Mouse (Mus musculus): ENCODE results near the gene Gm20479. TPM values are rescaled to one million over a fixed set of nuclear protein-coding genes. Genes with fewer than 3 reads are reported as not detected.

Gene Gm20479
- total RNA-seq, 1 experiment from 2014 or later: not detected

Other genes with a start within 250 kb of the Gm20479 start
- not detected in 3 replicates for gene Cyp2f2, start 237.5 kb downstream of the Gm20479 start, total RNA-seq (2017)
- gene Cyp2t4, start 203.7 kb downstream of the Gm20479 start, total RNA-seq (2017): not detected in 3 replicates
- 51.9 to 73.8 TPM (median 54.0 TPM) in 3 replicates for gene Egln2, start 190.6 kb downstream of the Gm20479 start, total RNA-seq (2017)
- 19.0 to 40.2 TPM (median 40.1 TPM) in 3 replicates for gene Rab4b, start 178.5 kb downstream of the Gm20479 start, total RNA-seq (2017)
- not detected in 3 replicates for gene Gm21983, start 176.3 kb downstream of the Gm20479 start, total RNA-seq (2017)
- 2.7 TPM in 1 of 3 replicates, not detected in the others for gene Mia, start 176.3 kb downstream of the Gm20479 start, total RNA-seq (2017)
- gene BC024978, start 161.6 kb downstream of the Gm20479 start, total RNA-seq (2017): 0.53 to 4.7 TPM (median 1.0 TPM) in 3 replicates
- 29.2 to 37.2 TPM (median 29.4 TPM) in 3 replicates for gene Snrpa, start 161.1 kb downstream of the Gm20479 start, total RNA-seq (2017)
- gene Itpkc, start 128.8 kb downstream of the Gm20479 start, total RNA-seq (2017): 6.7 to 9.7 TPM (median 9.1 TPM) in 3 replicates
- 7.0 to 22.6 TPM (median 19.4 TPM) in 3 replicates for gene Coq8b, start 124.4 kb downstream of the Gm20479 start, total RNA-seq (2017)
- gene Numbl, start 99.0 kb downstream of the Gm20479 start, total RNA-seq (2017): 1.2 to 2.5 TPM (median 2.1 TPM) in 3 replicates
- gene Ltbp4, start 19.7 kb downstream of the Gm20479 start, total RNA-seq (2017): 0.68 TPM in 1 of 3 replicates, not detected in the others
- 33.3 to 47.0 TPM (median 39.9 TPM) in 3 replicates for gene Shkbp1, start 1.4 kb downstream of the Gm20479 start, total RNA-seq (2017)
- not detected in 3 replicates for gene Sptbn4, start 90.3 kb upstream of the Gm20479 start, total RNA-seq (2017)
- gene Blvrb, start 90.6 kb upstream of the Gm20479 start, total RNA-seq (2017): 20.7 to 49.1 TPM (median 37.2 TPM) in 3 replicates
- gene Sertad3, start 116.3 kb upstream of the Gm20479 start, total RNA-seq (2017): 14.3 to 26.8 TPM (median 14.9 TPM) in 3 replicates
- 14.4 to 44.5 TPM (median 30.3 TPM) in 3 replicates for gene Sertad1, start 129.5 kb upstream of the Gm20479 start, total RNA-seq (2017)
- gene Prx, start 141.9 kb upstream of the Gm20479 start, total RNA-seq (2017): 0.19 to 0.53 TPM (median 0.38 TPM) in 3 replicates
- not detected in 3 replicates for gene Hipk4, start 165.8 kb upstream of the Gm20479 start, total RNA-seq (2017)
- gene Pld3, start 195.8 kb upstream of the Gm20479 start, total RNA-seq (2017): 13.7 to 42.8 TPM (median 31.8 TPM) in 3 replicates
- gene 2310022A10Rik, start 195.8 kb upstream of the Gm20479 start, total RNA-seq (2017): 3.6 to 29.0 TPM (median 10.5 TPM) in 3 replicates
- gene Akt2, start 234.1 kb upstream of the Gm20479 start, total RNA-seq (2017): 77.2 to 150 TPM (median 108 TPM) in 3 replicates